Mouse (Mus musculus): ENCODE results near the gene Chst14.
A peak's percentile ranks its signal among the peaks of the same experiment; 100 is the strongest.

DNA sequence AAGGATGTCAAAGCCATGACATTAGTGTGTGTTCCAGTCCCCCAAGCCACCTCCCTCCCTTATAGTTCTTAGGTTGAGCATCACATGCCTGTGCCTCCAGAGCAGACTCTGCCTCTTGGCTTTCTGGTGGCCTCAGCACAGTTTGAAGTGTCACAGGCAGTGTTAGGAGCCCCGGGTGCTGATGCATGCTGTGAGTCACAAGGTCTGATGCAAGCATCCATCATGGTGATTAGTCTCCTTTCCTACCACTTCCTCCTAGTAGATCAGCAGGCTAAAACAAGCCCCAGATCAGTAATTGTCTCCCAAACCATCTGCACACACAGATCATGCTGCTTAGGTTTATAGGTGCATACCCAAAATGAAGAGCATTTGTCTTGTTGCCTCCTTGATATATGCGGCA is 35.2 kb downstream of the Chst14 start:
- TF ChIP-seq E2F4 (IDR thresholded peaks at IDR 0.05; ENCODE audit: insufficient read depth) (no peak), MAX (IDR thresholded peaks at IDR 0.05; ENCODE audit: low read depth) (no peak), USF1 (IDR thresholded peaks at IDR 0.05; ENCODE audit: low read depth) (no peak), POLR2A (IDR thresholded peaks at IDR 0.05; ENCODE audit: insufficient read length, low read depth) (peak; percentile 39), TCF12 (IDR thresholded peaks at IDR 0.05; ENCODE audit: insufficient read depth, poor library complexity, severe bottlenecking) (no peak), CEBPB (IDR thresholded peaks at IDR 0.05; ENCODE audit: insufficient read depth, poor library complexity, severe bottlenecking) (peak; percentile 88), MYOG (IDR thresholded peaks at IDR 0.05; ENCODE audit: control insufficient read depth in 1 of 3, insufficient read depth in 1 of 3, insufficient read length in 2 of 3, low read depth in 2 of 3) (no peak), MYOD1 (IDR thresholded peaks at IDR 0.05; ENCODE audit: control insufficient read depth in 1 of 3, insufficient read length in 2 of 3, low read depth in 2 of 3) (no peak), POLR2AphosphoS2 (IDR thresholded peaks at IDR 0.05; ENCODE audit: insufficient read length, low read depth) (no peak)
